Mouse (Mus musculus) heart, postnatal 0 days (tissue): ENCODE data around the gene Gm12248.

Source experiments
- CTCF ChIP-seq: IDR thresholded peaks from 2 replicates; pipeline ENCODE4 v1.5.1; 2016; ENCODE audit warnings: antibody characterized with exemption, control low read depth, low read depth
- EP300 ChIP-seq: IDR thresholded peaks from 2 replicates; pipeline ENCODE4 v1.6.1; 2016; ENCODE audit warnings: antibody characterized with exemption, low read depth

- no peak for TF ChIP-seq CTCF
- no peak for TF ChIP-seq EP300
Measured at GRCm38 (mm10) chr11:58065025-58065424, 27.9 kb downstream of the Gm12248 start.
